Mouse (Mus musculus): ENCODE measurements around the gene Fam72a. TPM values are rescaled to one million over a fixed set of nuclear protein-coding genes. Genes with fewer than 3 reads are reported as not detected.

Fam72a gene
- polyA plus RNA-seq, 1 experiment from 2014 or later = 1.2 TPM

GRCm38 (mm10) chr1:131525586-131526271 is 2.0 kb upstream of the Fam72a start:
- no peak for TF ChIP-seq EP300 (IDR thresholded peaks at IDR 0.05; ENCODE audit: low read depth)
- TF ChIP-seq CTCF (IDR thresholded peaks at IDR 0.05; ENCODE audit: low read depth) = no peak
- DNase-seq (peak; percentile 53), ATAC-seq (no peak)
- Histone ChIP-seq H3K9me3 (ENCODE audit: low read length) (no peaks in the 10 kb centered on the region), H3K27me3 (ENCODE audit: insufficient read depth, low read length) (no peaks in the 10 kb centered on the region), H3K27ac (ENCODE audit: low read depth) (peak overlapping the region; percentile 90), H3K4me3 (ENCODE audit: low read depth, low read length) (peak overlapping the region; percentile 68), H3K36me3 (replicated peaks; ENCODE audit: insufficient read depth, low read length) (0 out of 2 replicates have a peak, but pooled peaks cover 3% of the 10 kb centered on the region), H3K9ac (replicated peaks) (peak overlapping the region; percentile 75), H3K4me2 (ENCODE audit: low read depth, low read length) (peak overlapping the region; percentile 99), H3K4me1 (ENCODE audit: insufficient read depth) (peaks cover 47% of the 10 kb centered on the region)
- WGBS (ENCODE audit: insufficient replicate concordance) = 1% methylated on average over 41 of the region's 41 CpGs

- Histone ChIP-seq H3K9me3 (ENCODE audit: low read length) (no peaks in the 10 kb centered on the region), H3K27me3 (ENCODE audit: insufficient read depth, low read length) (no peaks in the 10 kb centered on the region), H3K4me1 (ENCODE audit: insufficient read depth) (peaks cover 45% of the 10 kb centered on the region), H3K36me3 (replicated peaks; ENCODE audit: insufficient read depth, low read length) (0 out of 2 replicates have a peak, but pooled peaks cover 3% of the 10 kb centered on the region), H3K27ac (ENCODE audit: low read depth) (peak overlapping the region; percentile 90), H3K4me2 (ENCODE audit: low read depth, low read length) (peak overlapping the region; percentile 99), H3K4me3 (ENCODE audit: low read depth, low read length) (peak overlapping the region; percentile 68), H3K9ac (replicated peaks) (peak overlapping the region; percentile 75)
- ATAC-seq = peak; percentile 37
- under 1% methylated on average over 69 of the region's 81 CpGs for WGBS (ENCODE audit: insufficient replicate concordance)
- peak; percentile 77 for DNase-seq
- TF ChIP-seq CTCF (IDR thresholded peaks at IDR 0.05; ENCODE audit: low read depth) (peak; percentile 51), EP300 (IDR thresholded peaks at IDR 0.05; ENCODE audit: low read depth) (no peak)
These were observed 1.1 kb upstream of the Fam72a start for GRCm38 (mm10) chr1:131526371-131527270.

GRCm38 (mm10) chr1:131528081-131528507 is 391 bp downstream of the Fam72a start:
- Histone ChIP-seq H3K27ac (ENCODE audit: low read depth) (peak overlapping the region; percentile 87), H3K36me3 (replicated peaks; ENCODE audit: insufficient read depth, low read length) (0 out of 2 replicates have a peak, but pooled peaks cover 3% of the 10 kb centered on the region), H3K4me2 (ENCODE audit: low read depth, low read length) (peak overlapping the region; percentile 97), H3K27me3 (ENCODE audit: insufficient read depth, low read length) (no peaks in the 10 kb centered on the region), H3K4me1 (ENCODE audit: insufficient read depth) (peaks cover 42% of the 10 kb centered on the region), H3K9me3 (ENCODE audit: low read length) (no peaks in the 10 kb centered on the region), H3K9ac (replicated peaks) (peak overlapping the region; percentile 61), H3K4me3 (ENCODE audit: low read depth, low read length) (peak overlapping the region; percentile 75)
- peak; percentile 76 for DNase-seq
- TF ChIP-seq CTCF (IDR thresholded peaks at IDR 0.05; ENCODE audit: low read depth) = no peak
- TF ChIP-seq EP300 (IDR thresholded peaks at IDR 0.05; ENCODE audit: low read depth) = no peak
- WGBS (ENCODE audit: insufficient replicate concordance) = under 1% methylated on average over 34 of the region's 34 CpGs
- peak; percentile 9; the same call in 1 of the 2 replicates for ATAC-seq

- DNase-seq (peak; percentile 19), ATAC-seq (no peak)
- Histone ChIP-seq H3K4me3 (ENCODE audit: low read depth, low read length) (peak overlapping the region; percentile 75), H3K27me3 (ENCODE audit: insufficient read depth, low read length) (no peaks in the 10 kb centered on the region), H3K4me1 (ENCODE audit: insufficient read depth) (peaks cover 38% of the 10 kb centered on the region), H3K9ac (replicated peaks) (peak overlapping the region; percentile 61), H3K36me3 (replicated peaks; ENCODE audit: insufficient read depth, low read length) (0 out of 2 replicates have a peak, but pooled peaks cover 3% of the 10 kb centered on the region), H3K9me3 (ENCODE audit: low read length) (no peaks in the 10 kb centered on the region), H3K27ac (ENCODE audit: low read depth) (peak overlapping the region; percentile 87), H3K4me2 (ENCODE audit: low read depth, low read length) (peak overlapping the region; percentile 97)
- WGBS (ENCODE audit: insufficient replicate concordance) = 1% methylated on average over 9 of the region's 9 CpGs
- TF ChIP-seq CTCF (IDR thresholded peaks at IDR 0.05; ENCODE audit: low read depth) (no peak), EP300 (IDR thresholded peaks at IDR 0.05; ENCODE audit: low read depth) (no peak)
These were observed 961 bp downstream of the Fam72a start for GRCm38 (mm10) chr1:131528561-131529166.

- no peaks in the 10 kb centered on the region for H3K9me3 ChIP-seq (ENCODE audit: low read length)
- no peak for DNase-seq
- no peaks in the 10 kb centered on the region for H3K27me3 ChIP-seq (ENCODE audit: insufficient read depth, low read length)
- no peaks in the 10 kb centered on the region for H3K4me1 ChIP-seq (ENCODE audit: insufficient read depth)
- no peak overlapping the region for H3K9ac ChIP-seq (replicated peaks)
- H3K4me2 ChIP-seq (ENCODE audit: low read depth, low read length) = no peak overlapping the region
- H3K27ac ChIP-seq (ENCODE audit: low read depth) = no peak overlapping the region
- TF ChIP-seq EP300 (IDR thresholded peaks at IDR 0.05; ENCODE audit: low read depth) = no peak
- no peak for TF ChIP-seq CTCF (IDR thresholded peaks at IDR 0.05; ENCODE audit: low read depth)
- H3K4me3 ChIP-seq (ENCODE audit: low read depth, low read length) = no peak overlapping the region
- 0 out of 2 replicates have a peak, but pooled peaks cover 13% of the 10 kb centered on the region for H3K36me3 ChIP-seq (replicated peaks; ENCODE audit: insufficient read depth, low read length)
- ATAC-seq = no peak
- 70% methylated on average over 4 of the region's 4 CpGs for WGBS (ENCODE audit: insufficient replicate concordance)
These were observed 12.1 kb downstream of the Fam72a start for GRCm38 (mm10) chr1:131539771-131540170.
